In genomic region chr4:40727247-40727646, GRCm38 (mm10) we compare ENCODE assay signal across 15 mouse cellular contexts. TPM values are rescaled to one million over a fixed set of nuclear protein-coding genes. Genes with fewer than 3 reads are reported as not detected.
DNase-seq lines count a peak whose midpoint lies in the region; ATAC-seq and TF ChIP-seq lines count a peak whose summit lies in the region.
"Had no signal": no experiment of that assay in that cellular context is flagged by ENCODE, and none has a peak within 500 bp of the region (broad histone marks: within the 10 kb centered on the region; RNA-seq: fewer than 3 reads in every experiment).

No protein-coding gene starts in this region.

- H3K9ac ChIP-seq in heart, embryonic 12.5 days = no peak overlapping the region
- H3K9ac ChIP-seq: neural tube, embryonic 12.5 days had no signal

- no peak overlapping the region for H3K27ac ChIP-seq in kidney, adult 2 months (ENCODE audit: insufficient read depth, low read depth, low read length)
- no peak overlapping the region for H3K27ac ChIP-seq in heart, embryonic 12.5 days (ENCODE audit: poor library complexity, severe bottlenecking)
- H3K27ac ChIP-seq: gastrocnemius, adult 2 months; neural tube, embryonic 12.5 days had no signal

- peak; percentile 23; the same call in 1 of the 2 replicates for TF ChIP-seq CTCF in kidney, adult 2 months (conservative IDR thresholded peaks at IDR 0.05; ENCODE audit: insufficient read depth, insufficient read length, low read depth, low read length)

- no peak for TF ChIP-seq POLR2A in kidney, adult 2 months (IDR thresholded peaks at IDR 0.05; ENCODE audit: low read depth, low read length)

- no peaks in the 10 kb centered on the region for H3K27me3 ChIP-seq in kidney, adult 2 months (replicated peaks; ENCODE audit: control insufficient read depth, insufficient read depth, low read length)
- no peaks in the 10 kb centered on the region for H3K27me3 ChIP-seq in splenic B cell, adult 2 months (ENCODE audit: control insufficient read depth, insufficient read depth, low read length, poor library complexity, severe bottlenecking)
- H3K27me3 ChIP-seq in heart, embryonic 12.5 days (replicated peaks) = no peaks in the 10 kb centered on the region
- H3K27me3 ChIP-seq: neural tube, embryonic 12.5 days had no signal

- peaks cover 35% of the 10 kb centered on the region for H3K36me3 ChIP-seq in kidney, adult 2 months (ENCODE audit: control insufficient read depth, insufficient read depth, low read length)
- peaks cover 34% of the 10 kb centered on the region for H3K36me3 ChIP-seq in splenic B cell, adult 2 months (ENCODE audit: control insufficient read depth, insufficient read depth, low read length, poor library complexity, severe bottlenecking)
- peaks cover 62% of the 10 kb centered on the region for H3K36me3 ChIP-seq in heart, embryonic 12.5 days

- 77% methylated on average over 1 of the region's 1 CpGs for WGBS in kidney, adult 2 months
- 87% methylated on average over 1 of the region's 1 CpGs for WGBS in heart, embryonic 12.5 days

- no peaks in the 10 kb centered on the region for H3K9me3 ChIP-seq in heart, embryonic 12.5 days (replicated peaks)
- H3K9me3 ChIP-seq: G1E; neural tube, embryonic 12.5 days had no signal

- H3K4me1 ChIP-seq in kidney, adult 2 months (ENCODE audit: control insufficient read depth, insufficient read depth, low read length) = peaks cover 4% of the 10 kb centered on the region; the same call in 1 of the 2 replicates
- peaks cover 25% of the 10 kb centered on the region for H3K4me1 ChIP-seq in heart, embryonic 12.5 days (replicated peaks)

- intact Hi-C loops in heart, postnatal 36 days (cut with DNase I) = no loop called here

- ATAC-seq in heart, embryonic 12.5 days (ENCODE audit: insufficient number of reproducible peaks, low FRiP score) = no peak

- no peak for DNase-seq in kidney, adult 2 months
- no peak for DNase-seq in kidney, postnatal 25 days
- peak; percentile 23 for DNase-seq in thymus, postnatal 0 days (ENCODE audit: low spot score)
- no peak for DNase-seq in thymus, postnatal 36 days
- DNase-seq in T-cell, adult 2 months (ENCODE audit: low spot score) = peak; percentile 36
- peak; percentile 40 for DNase-seq in splenic B cell, adult 2 months (ENCODE audit: low read depth, low spot score)
- no peak for DNase-seq in heart, postnatal 36 days
- DNase-seq: cerebellum, adult 9-11 months; gastrocnemius, adult 2 months; kidney, adult 18-20 months; midbrain, embryonic 14.5 days; right cerebral cortex, adult 18-20 months had no signal

- no peak overlapping the region for H3K4me3 ChIP-seq in kidney, adult 2 months (ENCODE audit: insufficient read depth, low read depth, low read length)
- H3K4me3 ChIP-seq in heart, embryonic 12.5 days = no peak overlapping the region
- H3K4me3 ChIP-seq: gastrocnemius, adult 2 months; neural tube, embryonic 12.5 days had no signal

- H3K4me2 ChIP-seq in heart, embryonic 12.5 days = no peak overlapping the region
- H3K4me2 ChIP-seq: neural tube, embryonic 12.5 days had no signal

RNA-seq across cellular contexts. Expression of gene Dnaja1, which starts 5.3 kb away (rescaled TPM):
- 11.8 and 23.1 TPM in 2 replicates for polyA plus RNA-seq in kidney, adult 2 months (2012; rRNA removed)
- 410 and 488 TPM in 2 replicates for polyA plus RNA-seq in thymus, postnatal 0 days (2015; fragmentation: Nextera tagmentation; extraction: Ambion mirVana)
- 10 to 100 TPM; 78.1 to 79.8 TPM for total RNA-seq in heart, postnatal 36 days (2021)
- polyA plus RNA-seq in heart, embryonic 12.5 days (2016; fragmentation: Nextera tagmentation; extraction: Ambion mirVana) = 303 and 308 TPM in 2 replicates

RNA-seq across cellular contexts. Expression of gene Aptx, which starts 24.3 kb away (rescaled TPM):
- 7.2 and 8.9 TPM in 2 replicates for polyA plus RNA-seq in kidney, adult 2 months (2012; rRNA removed)
- 35.3 and 42.1 TPM in 2 replicates for polyA plus RNA-seq in thymus, postnatal 0 days (2015; fragmentation: Nextera tagmentation; extraction: Ambion mirVana)
- total RNA-seq in heart, postnatal 36 days (2021) = 10 to 100 TPM; 14.2 to 15.8 TPM
- polyA plus RNA-seq in heart, embryonic 12.5 days (2016; fragmentation: Nextera tagmentation; extraction: Ambion mirVana) = 28.9 and 29.3 TPM in 2 replicates

RNA-seq across cellular contexts. Expression of gene Smu1, which starts 30.5 kb away (rescaled TPM):
- 21.2 and 30.1 TPM in 2 replicates for polyA plus RNA-seq in kidney, adult 2 months (2012; rRNA removed)
- 158 and 161 TPM in 2 replicates for polyA plus RNA-seq in thymus, postnatal 0 days (2015; fragmentation: Nextera tagmentation; extraction: Ambion mirVana)
- total RNA-seq in heart, postnatal 36 days (2021) = 10 to 100 TPM; 30.9 to 33.5 TPM
- polyA plus RNA-seq in heart, embryonic 12.5 days (2016; fragmentation: Nextera tagmentation; extraction: Ambion mirVana) = 93.8 and 94.3 TPM in 2 replicates

Comparison
In these comparisons a context has a peak if more than half of its experiments do, and no peak if none do; other contexts are left out.
1. DNase-seq: peak in thymus, postnatal 0 days (single experiment), T-cell, adult 2 months (single experiment) and splenic B cell, adult 2 months (single experiment); none in kidney, adult 2 months (single experiment), kidney, postnatal 25 days (0 of 2), thymus, postnatal 36 days (0 of 2) and heart, postnatal 36 days (0 of 2).
2. RNA of gene Dnaja1, which starts 5.3 kb away (polyA plus RNA-seq): 410 to 488 TPM in thymus, postnatal 0 days and 303 to 308 TPM in heart, embryonic 12.5 days; 11.8 to 23.1 TPM in kidney, adult 2 months; every median in the first group is over 10 times any median in the second.